Mouse (Mus musculus) left cerebral cortex, adult 11 months (tissue): Measurements from ENCODE around the gene Gm49383.
A peak's percentile ranks its signal among the peaks of the same experiment; 100 is the strongest.

ENCODE experiments used
- DNase-seq: peaks from one replicate; pipeline ENCODE4 v3.0.0; 2022; ENCODE audit warnings: low spot score

Gm49383 gene

GRCm38 (mm10) chr12:69196444-69197377 is at the start of gene Gm49383:
TSS of gene Gm49383 (minus strand) at chr12:69197104.
- DNase-seq = peak; percentile 65

GRCm38 (mm10) chr12:69241771-69242431 is 45.0 kb upstream of the Gm49383 start:
- DNase-seq = peak; percentile 39

- no peak for DNase-seq
These were observed 44.5 kb upstream of the Gm49383 start for GRCm38 (mm10) chr12:69241405-69241770.

GRCm38 (mm10) chr12:69240876-69241275 is 44.0 kb upstream of the Gm49383 start, which contains the start of gene Klhdc1:
TSS of gene Klhdc1 (plus strand) at chr12:69241176.
- no peak for DNase-seq

- no peak for DNase-seq
These were observed 41.4 kb upstream of the Gm49383 start for GRCm38 (mm10) chr12:69238284-69238683.

GRCm38 (mm10) chr12:69235782-69236181 is 38.9 kb upstream of the Gm49383 start:
- DNase-seq = no peak

- no peak for DNase-seq
These were observed 32.3 kb upstream of the Gm49383 start for GRCm38 (mm10) chr12:69229251-69229650.

GRCm38 (mm10) chr12:69227776-69228466 is 31.0 kb upstream of the Gm49383 start, which contains the start of gene Pole2:
TSS of gene Pole2 (minus strand) at chr12:69228195.
- DNase-seq = peak; percentile 46

GRCm38 (mm10) chr12:69220613-69221277 is 23.8 kb upstream of the Gm49383 start:
- DNase-seq = no peak

- DNase-seq = no peak
These were observed 19.7 kb upstream of the Gm49383 start for GRCm38 (mm10) chr12:69216587-69216986.

GRCm38 (mm10) chr12:69215000-69215785 is 18.3 kb upstream of the Gm49383 start:
- no peak for DNase-seq

GRCm38 (mm10) chr12:69214393-69214792 is 17.5 kb upstream of the Gm49383 start:
- DNase-seq = no peak

GRCm38 (mm10) chr12:69213186-69213777 is 16.4 kb upstream of the Gm49383 start:
- no peak for DNase-seq

- no peak for DNase-seq
These were observed 14.2 kb upstream of the Gm49383 start for GRCm38 (mm10) chr12:69211057-69211456.

GRCm38 (mm10) chr12:69210056-69210979 is 13.4 kb upstream of the Gm49383 start:
- DNase-seq = no peak

- DNase-seq = no peak
These were observed 11.6 kb upstream of the Gm49383 start for GRCm38 (mm10) chr12:69208520-69208919.

- DNase-seq = no peak
These were observed 11.0 kb upstream of the Gm49383 start for GRCm38 (mm10) chr12:69207926-69208325.

GRCm38 (mm10) chr12:69207396-69207795 is 10.5 kb upstream of the Gm49383 start:
- DNase-seq = no peak

GRCm38 (mm10) chr12:69204052-69204833 is 7.3 kb upstream of the Gm49383 start, which contains the start of gene Gm49384:
TSS of gene Gm49384 (minus strand) at chr12:69204267.
- no peak for DNase-seq
